Mouse (Mus musculus): ENCODE results near the gene Slc5a10.

Slc5a10 gene

GRCm38 (mm10) chr11:61669492-61670490 lies 50.8 kb downstream of the Slc5a10 start:
- DNase-seq (ENCODE audit: low spot score in 2 of 2) = no peak

GRCm38 (mm10) chr11:61667782-61668181 lies 52.8 kb downstream of the Slc5a10 start:
- no peak for DNase-seq (ENCODE audit: low spot score in 2 of 2)

DNA sequence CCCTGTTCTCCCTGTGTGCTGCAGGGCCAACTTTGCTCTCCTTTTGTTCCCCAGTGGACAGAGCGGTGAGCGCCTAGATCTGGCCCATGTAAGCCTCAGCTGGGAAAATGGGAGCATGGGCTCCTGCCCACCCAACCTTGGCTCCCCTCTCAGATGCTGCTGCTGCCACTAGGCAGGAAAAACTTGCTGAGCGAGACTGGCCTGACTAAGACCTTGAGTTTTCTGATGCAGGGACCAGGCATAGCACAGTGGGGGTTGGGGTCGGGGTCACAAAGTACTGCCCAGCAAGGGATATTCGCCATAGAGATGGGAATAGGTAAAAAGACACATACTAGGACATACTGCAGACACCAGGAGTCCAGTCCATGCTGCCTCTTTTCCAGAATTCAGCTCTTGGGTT lies 53.4 kb downstream of the Slc5a10 start:
- no peak for DNase-seq (ENCODE audit: low spot score in 2 of 2)

- DNase-seq (ENCODE audit: low spot score in 2 of 2) = no peak
Measured at GRCm38 (mm10) chr11:61665991-61666799, 54.4 kb downstream of the Slc5a10 start.

DNA sequence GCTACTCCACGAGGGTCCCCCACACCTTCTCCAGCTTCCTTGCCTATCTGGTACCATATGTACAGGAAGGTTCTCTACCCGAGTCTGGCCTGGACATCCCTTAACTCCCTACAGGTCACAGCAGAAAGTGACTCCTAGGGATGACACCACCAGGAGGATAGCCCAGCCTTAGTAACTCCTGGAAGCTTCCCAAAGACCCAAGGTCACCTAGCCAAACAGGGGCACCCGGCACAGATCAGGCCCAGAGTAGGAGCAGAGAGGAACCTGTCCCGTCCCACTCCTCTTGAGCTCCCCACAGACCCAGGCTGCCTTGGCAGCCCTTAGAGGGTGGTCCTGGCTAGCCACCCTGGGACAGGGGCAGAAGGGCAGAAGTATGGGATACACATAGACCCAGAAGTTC lies 55.2 kb downstream of the Slc5a10 start:
- no peak for DNase-seq (ENCODE audit: low spot score in 2 of 2)

- no peak for DNase-seq (ENCODE audit: low spot score in 2 of 2)
Measured at GRCm38 (mm10) chr11:61662189-61662588, 58.4 kb downstream of the Slc5a10 start.

- no peak for DNase-seq (ENCODE audit: low spot score in 2 of 2)
Measured at GRCm38 (mm10) chr11:61660806-61661392, 59.7 kb downstream of the Slc5a10 start.

GRCm38 (mm10) chr11:61660001-61660400 lies 60.6 kb downstream of the Slc5a10 start:
- DNase-seq (ENCODE audit: low spot score in 2 of 2) = no peak

- DNase-seq (ENCODE audit: low spot score in 2 of 2) = no peak
Measured at GRCm38 (mm10) chr11:61659011-61659858, 61.4 kb downstream of the Slc5a10 start.

DNA sequence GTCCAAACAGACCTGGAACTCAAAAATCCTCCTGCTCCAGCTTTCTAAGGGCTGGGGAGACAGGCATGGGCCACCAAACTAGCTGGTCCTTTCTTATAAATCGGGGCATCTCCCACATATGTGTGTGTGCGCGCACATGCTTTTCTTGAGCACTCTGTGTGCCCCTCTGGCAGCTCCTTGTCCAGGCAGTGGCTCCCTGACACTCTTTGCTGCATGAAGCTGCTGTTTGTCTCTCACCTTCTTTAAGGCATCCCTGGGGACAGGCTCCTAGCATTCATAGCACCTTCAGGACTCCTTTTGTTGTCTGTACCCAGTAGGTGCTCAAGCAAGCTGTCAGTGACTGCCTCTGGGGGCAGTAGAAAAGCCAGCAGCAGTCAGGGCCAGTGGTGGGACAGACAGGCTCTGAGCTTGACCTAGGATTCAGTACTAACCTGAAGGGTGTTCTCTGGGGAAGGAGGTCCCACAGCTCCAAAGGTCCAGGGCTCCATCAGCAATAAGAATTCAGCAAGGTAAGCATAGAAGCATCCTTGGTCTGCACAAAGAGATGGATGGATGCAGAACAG lies 62.2 kb downstream of the Slc5a10 start:
- DNase-seq (ENCODE audit: low spot score in 2 of 2) = no peak

- DNase-seq (ENCODE audit: low spot score in 2 of 2) = no peak
Measured at GRCm38 (mm10) chr11:61657432-61657831, 63.2 kb downstream of the Slc5a10 start.

DNA sequence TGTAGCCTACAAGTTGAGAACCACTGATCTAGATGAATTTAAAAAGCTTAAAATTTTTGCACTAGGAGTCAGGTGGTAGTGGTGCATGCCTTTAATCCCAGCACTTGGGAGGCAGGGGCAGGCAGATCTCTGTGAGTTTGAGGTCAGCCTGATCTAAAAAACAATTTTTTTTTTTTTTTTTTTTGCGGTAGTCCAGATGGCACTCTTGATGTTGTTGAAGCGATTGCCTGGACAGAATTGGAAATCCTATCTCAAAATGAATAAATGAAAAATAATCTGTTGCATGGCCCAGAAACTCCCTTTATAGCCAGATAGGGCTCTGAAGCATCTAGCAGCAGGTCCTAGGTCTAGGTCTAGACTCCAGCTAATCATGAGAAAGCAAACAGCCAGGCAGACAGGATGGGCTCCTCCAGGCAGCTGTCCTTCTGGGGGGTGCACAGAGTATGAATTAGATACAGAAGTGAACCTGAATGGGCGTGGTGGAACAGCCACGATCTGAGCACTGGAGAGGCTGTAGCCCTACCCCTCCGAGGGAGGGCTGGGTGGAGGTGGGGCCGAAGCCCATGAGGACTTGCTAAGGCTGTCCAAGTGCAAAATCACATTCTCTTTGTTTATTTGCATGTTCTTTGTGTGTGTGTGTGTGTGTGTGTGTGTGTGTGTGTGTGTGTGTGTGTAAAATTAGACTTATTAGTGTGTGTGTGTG lies 64.3 kb downstream of the Slc5a10 start:
- no peak for DNase-seq (ENCODE audit: low spot score in 2 of 2)

DNA sequence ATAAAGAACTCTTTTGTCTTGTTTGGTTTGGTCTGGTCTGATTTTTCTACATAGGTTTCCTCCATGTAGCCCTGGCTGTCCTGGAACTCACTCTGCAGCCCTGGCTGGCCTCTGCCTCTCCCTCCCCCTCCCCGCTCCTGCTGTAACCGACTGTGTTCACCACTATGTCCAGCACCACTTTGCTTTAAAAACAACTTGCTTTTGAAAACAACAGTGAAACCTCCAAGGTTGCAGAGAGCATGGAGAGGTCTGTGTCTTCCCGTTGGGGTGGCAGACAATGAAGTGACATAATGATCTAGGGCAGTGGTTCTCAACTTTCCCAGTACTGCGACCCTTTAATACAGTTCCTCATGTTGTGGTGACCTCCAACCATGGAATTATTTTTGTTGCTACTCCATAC lies 65.0 kb downstream of the Slc5a10 start:
- DNase-seq (ENCODE audit: low spot score in 2 of 2) = no peak

- DNase-seq (ENCODE audit: low spot score in 2 of 2) = no peak
Measured at GRCm38 (mm10) chr11:61654786-61655311, 65.8 kb downstream of the Slc5a10 start.

DNA sequence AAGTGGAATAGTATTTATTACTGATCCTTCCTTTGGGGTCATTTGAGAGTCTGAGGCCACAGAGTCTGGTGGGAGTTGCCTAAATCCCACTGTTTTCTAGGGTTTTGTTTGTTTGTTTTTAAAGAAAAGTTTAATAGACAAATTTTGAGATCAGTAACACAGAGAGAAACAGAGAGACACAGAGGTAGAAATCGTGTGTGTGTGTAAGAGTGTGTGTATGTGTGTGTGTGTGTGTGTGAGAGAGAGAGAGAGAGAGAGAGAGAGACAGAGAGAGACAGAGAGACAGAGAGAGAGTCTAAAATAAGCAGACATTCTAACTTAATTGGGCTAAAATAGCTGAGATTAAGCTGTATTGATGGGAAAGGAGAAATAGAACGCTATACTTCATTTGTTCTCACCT lies 67.1 kb downstream of the Slc5a10 start:
- no peak for DNase-seq (ENCODE audit: low spot score in 2 of 2)

- peak in 1 of 2 experiments; percentile 35 for DNase-seq (ENCODE audit: low spot score in 2 of 2)
Measured at GRCm38 (mm10) chr11:61652686-61653447, 67.8 kb downstream of the Slc5a10 start, which contains the start of gene Grap. Gene Grap (plus strand): TSS chr11:61653265.

DNA sequence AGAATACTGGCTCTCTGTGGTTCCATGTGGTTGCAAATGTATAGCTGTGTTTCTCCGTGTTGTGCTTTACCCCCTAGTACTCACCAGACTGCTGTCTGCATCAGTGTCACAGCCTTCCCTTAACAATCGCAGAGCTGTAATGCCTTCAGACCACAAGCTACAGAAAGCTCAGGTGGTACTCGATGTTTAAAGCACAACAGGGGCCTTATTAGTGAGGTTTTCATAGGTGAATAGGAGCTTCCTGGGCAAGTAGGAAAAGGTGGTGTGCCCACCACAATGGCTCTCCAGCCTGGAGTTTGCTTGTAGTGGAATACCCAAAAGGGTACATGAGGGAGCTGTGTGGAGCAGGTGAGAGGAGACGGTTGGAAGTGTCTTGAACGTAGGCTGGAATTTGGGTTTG lies 68.4 kb downstream of the Slc5a10 start:
- no peak for DNase-seq (ENCODE audit: low spot score in 2 of 2)

DNA sequence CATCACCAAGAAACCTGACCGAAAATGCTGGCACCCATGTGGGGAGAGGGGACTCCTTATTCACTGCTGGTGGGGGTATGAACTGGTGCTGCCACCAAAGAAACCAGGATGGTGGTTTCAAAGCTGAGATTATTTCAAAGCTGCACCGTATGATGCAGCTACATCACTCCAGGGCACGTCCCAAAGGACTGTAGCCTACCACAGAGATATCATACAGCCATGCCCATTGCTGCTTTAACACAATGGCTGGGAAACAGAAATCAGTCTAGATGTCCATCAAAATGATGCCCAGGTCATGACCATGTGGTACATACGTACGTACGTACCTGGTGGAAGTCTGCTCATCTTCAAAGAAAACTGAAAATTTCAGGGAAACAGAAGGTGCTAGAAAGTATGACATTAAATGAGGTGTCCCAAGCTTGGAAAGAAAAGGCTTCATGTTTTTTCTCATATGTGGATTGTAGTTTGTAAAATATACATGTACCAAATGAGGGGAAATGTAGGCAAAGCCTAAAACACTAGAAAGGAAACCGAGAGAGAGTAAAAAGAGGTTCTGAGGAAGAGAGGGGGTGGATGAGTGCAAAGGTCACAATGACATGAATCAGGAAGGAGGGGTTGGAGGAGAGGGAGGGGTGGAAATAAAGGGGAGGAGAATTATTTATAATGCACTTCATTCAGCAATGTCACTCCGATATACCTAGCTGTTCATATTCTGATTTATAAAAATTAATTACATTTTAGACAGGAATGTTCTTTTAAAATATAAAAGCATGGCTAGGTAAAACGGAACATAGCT lies 70.0 kb downstream of the Slc5a10 start:
- no peak for DNase-seq (ENCODE audit: low spot score in 2 of 2)
